Mouse (Mus musculus) intestine, postnatal 0 days (tissue): ENCODE data around the gene Sde2. TPM values are rescaled to one million over a fixed set of nuclear protein-coding genes. Genes with fewer than 3 reads are reported as not detected.

Experiments
- ATAC-seq: fragments of 200-750 bp; cut with Nextera tagmentation; 2 replicates; pipeline ENCODE4 v1.8.0; 2017; ENCODE audit warnings: mild to moderate bottlenecking, moderate TSS enrichment, moderate library complexity
- H3K27ac ChIP-seq: fragments of 300-500 bp; sonication (generic); 2 replicates; pipeline ENCODE4 v1.5.1; 2014; ENCODE audit warnings: mild to moderate bottlenecking, low read depth, low read length, moderate library complexity
- H3K27me3 ChIP-seq: fragments of 300-500 bp; sonication (generic); replicated peaks from 2 replicates; pipeline ENCODE4 v1.6.1; 2014; ENCODE audit warnings: low read length, mixed read lengths; ENCODE audit not compliant: control insufficient read depth, insufficient read depth
- H3K36me3 ChIP-seq: fragments of 300-500 bp; sonication (generic); 2 replicates; pipeline ENCODE4 v1.6.1; 2014; ENCODE audit warnings: mild to moderate bottlenecking, moderate library complexity; ENCODE audit not compliant: control insufficient read depth, insufficient read depth
- H3K4me1 ChIP-seq: fragments of 300-500 bp; sonication (generic); replicated peaks from 2 replicates; pipeline ENCODE4 v1.6.1; 2014; ENCODE audit warnings: antibody characterized with exemption, low read length, mixed read lengths; ENCODE audit not compliant: control insufficient read depth, insufficient read depth
- H3K4me2 ChIP-seq: fragments of 300-500 bp; sonication (generic); replicated peaks from 2 replicates; pipeline ENCODE4 v1.6.1; 2014; ENCODE audit warnings: low read depth, mild to moderate bottlenecking, moderate library complexity
- H3K4me3 ChIP-seq: fragments of 300-500 bp; sonication (generic); 2 replicates; pipeline ENCODE4 v1.5.1; 2014; ENCODE audit warnings: low read depth, low read length
- H3K9ac ChIP-seq: fragments of 300-500 bp; sonication (generic); 2 replicates; pipeline ENCODE4 v1.6.1; 2014; ENCODE audit warnings: mild to moderate bottlenecking, low read depth, low read length
- H3K9me3 ChIP-seq: fragments of 300-500 bp; sonication (generic); 2 replicates; pipeline ENCODE4 v1.6.1; 2016; ENCODE audit warnings: mixed run types; ENCODE audit not compliant: control insufficient read depth
- CTCF ChIP-seq: sonication (generic); IDR thresholded peaks from 2 replicates; pipeline ENCODE4 v1.5.1; 2016; ENCODE audit warnings: low read depth, mild to moderate bottlenecking, control low read depth, antibody characterized with exemption, moderate library complexity
- WGBS: fragments of 180-500 bp; shearing (Covaris S2); extraction: QIAGEN DNeasy Blood & Tissue Kit; methylation state at CpG from one replicate; pipeline ENCODE4 v1.1.7; 2014; 5-methylcytosine and 5-hydroxymethylcytosine counted together
- polyA plus RNA-seq: library from polyadenylated mRNA; unstranded; fragments of >200 nt; fragmentation: Nextera tagmentation; extraction: Ambion mirVana; gene quantifications from 2 replicates; pipeline ENCODE4 v1.2.1, GENCODE M21; 2015

The Sde2 gene
- polyA plus RNA-seq, 1 experiment from 2014 or later: 13.3 TPM

- no peak overlapping the region for H3K4me3 ChIP-seq
- H3K4me1 ChIP-seq: no peaks in the 10 kb centered on the region
- no peak overlapping the region for H3K9ac ChIP-seq
- TF ChIP-seq CTCF: no peak
- 0 out of 2 replicates have a peak, but pooled peaks cover 2% of the 10 kb centered on the region for H3K36me3 ChIP-seq
- no peaks in the 10 kb centered on the region for H3K9me3 ChIP-seq
- no peak overlapping the region for H3K27ac ChIP-seq
- 83% methylated on average over 5 of the region's 5 CpGs for WGBS
- no peak for ATAC-seq
- H3K27me3 ChIP-seq: no peaks in the 10 kb centered on the region
- H3K4me2 ChIP-seq: no peak overlapping the region
These were observed 61.9 kb downstream of the Sde2 start for GRCm38 (mm10) chr1:180912792-180913191.

GRCm38 (mm10) chr1:180913797-180914196, 62.9 kb downstream of the Sde2 start:
- H3K9ac ChIP-seq: no peak overlapping the region
- no peak for TF ChIP-seq CTCF
- H3K4me1 ChIP-seq: no peaks in the 10 kb centered on the region
- no peak overlapping the region for H3K4me2 ChIP-seq
- no peak for ATAC-seq
- no peak overlapping the region for H3K27ac ChIP-seq
- WGBS: 66% methylated on average over 4 of the region's 4 CpGs
- H3K4me3 ChIP-seq: no peak overlapping the region
- no peaks in the 10 kb centered on the region for H3K36me3 ChIP-seq
- H3K27me3 ChIP-seq: no peaks in the 10 kb centered on the region
- no peaks in the 10 kb centered on the region for H3K9me3 ChIP-seq

GRCm38 (mm10) chr1:180916425-180916824, 65.5 kb downstream of the Sde2 start:
- TF ChIP-seq CTCF: no peak
- WGBS: 90% methylated on average over 11 of the region's 11 CpGs
- H3K36me3 ChIP-seq: no peaks in the 10 kb centered on the region

GRCm38 (mm10) chr1:180917053-180917452, 66.1 kb downstream of the Sde2 start:
- Histone ChIP-seq H3K9me3 (no peaks in the 10 kb centered on the region), H3K4me3 (no peak overlapping the region), H3K4me2 (no peak overlapping the region), H3K27me3 (no peaks in the 10 kb centered on the region), H3K36me3 (no peaks in the 10 kb centered on the region), H3K27ac (no peak overlapping the region), H3K4me1 (no peaks in the 10 kb centered on the region), H3K9ac (no peak overlapping the region)
- no peak for TF ChIP-seq CTCF
- 16% methylated on average over 1 of the region's 1 CpGs for WGBS
- no peak for ATAC-seq

More at GRCm38 (mm10) chr1:180916425-180916824, 65.5 kb downstream of the Sde2 start:
- ATAC-seq: no peak
- Histone ChIP-seq H3K4me3 (no peak overlapping the region), H3K27me3 (no peaks in the 10 kb centered on the region), H3K4me1 (no peaks in the 10 kb centered on the region), H3K9ac (no peak overlapping the region), H3K9me3 (no peaks in the 10 kb centered on the region), H3K4me2 (no peak overlapping the region), H3K27ac (no peak overlapping the region)

Other genes with a start within 250 kb of the Sde2 start
- gene Lin9, start 210.0 kb upstream of the Sde2 start, polyA plus RNA-seq: 4.3 and 4.5 TPM in 2 replicates
- not detected in 2 replicates for gene Mixl1, start 154.1 kb upstream of the Sde2 start, polyA plus RNA-seq
- gene Acbd3, start 125.1 kb upstream of the Sde2 start, polyA plus RNA-seq: 16.9 and 18.4 TPM in 2 replicates
- gene H3f3a, start 37.2 kb upstream of the Sde2 start, polyA plus RNA-seq: 1,056 and 1,104 TPM in 2 replicates
- not detected in 2 replicates for gene Lefty2, start 42.0 kb downstream of the Sde2 start, polyA plus RNA-seq
- 24.5 and 26.3 TPM in 2 replicates for gene Pycr2, start 53.2 kb downstream of the Sde2 start, polyA plus RNA-seq
- 0.90 and 1.3 TPM in 2 replicates for gene Lefty1, start 83.9 kb downstream of the Sde2 start, polyA plus RNA-seq
- gene Tmem63a, start 91.2 kb downstream of the Sde2 start, polyA plus RNA-seq: 9.5 and 10.2 TPM in 2 replicates
- gene Ephx1, start 169.8 kb downstream of the Sde2 start, polyA plus RNA-seq: 4.3 and 4.9 TPM in 2 replicates
- gene 9130409I23Rik, start 200.1 kb downstream of the Sde2 start, polyA plus RNA-seq: 0.09 TPM in 1 of 2 replicates, not detected in the other